Mouse (Mus musculus): ENCODE results near the gene Efna4.

The Efna4 gene

GRCm38 (mm10) chr3:89322514-89323165 is 15.2 kb downstream of the Efna4 start, which contains the start of gene Efna3:
TSS of gene Efna3 (minus strand) at chr3:89322965.
- no peak for TF ChIP-seq GATA4 (IDR thresholded peaks at IDR 0.05; ENCODE audit: insufficient replicate concordance, low read length)

DNA sequence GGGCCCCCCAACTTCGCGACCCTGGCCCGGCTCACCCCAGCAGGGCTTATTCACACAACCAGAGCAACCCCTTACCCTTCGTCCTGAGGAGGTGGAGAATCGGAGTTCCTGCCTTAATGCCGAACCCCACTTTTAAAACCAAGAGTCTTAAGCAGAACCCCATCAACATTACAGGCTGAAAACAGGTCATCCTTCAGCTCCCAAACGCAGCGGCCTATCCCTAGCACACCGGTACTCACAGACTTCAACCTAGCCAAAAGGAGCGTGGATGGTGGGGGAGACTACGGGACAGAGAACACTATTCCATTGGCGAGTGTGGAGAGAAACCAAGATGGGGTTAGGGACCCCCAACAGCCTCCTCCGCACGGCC is 15.7 kb downstream of the Efna4 start:
- TF ChIP-seq GATA4 (IDR thresholded peaks at IDR 0.05; ENCODE audit: insufficient replicate concordance, low read length): no peak

- TF ChIP-seq GATA4 (IDR thresholded peaks at IDR 0.05; ENCODE audit: insufficient replicate concordance, low read length): no peak
Measured at GRCm38 (mm10) chr3:89321183-89322130, 16.4 kb downstream of the Efna4 start.

GRCm38 (mm10) chr3:89320581-89321182 is 17.1 kb downstream of the Efna4 start:
- TF ChIP-seq GATA4 (IDR thresholded peaks at IDR 0.05; ENCODE audit: insufficient replicate concordance, low read length): no peak

GRCm38 (mm10) chr3:89319591-89320350 is 18.1 kb downstream of the Efna4 start:
- TF ChIP-seq GATA4 (IDR thresholded peaks at IDR 0.05; ENCODE audit: insufficient replicate concordance, low read length): no peak

- no peak for TF ChIP-seq GATA4 (IDR thresholded peaks at IDR 0.05; ENCODE audit: insufficient replicate concordance, low read length)
Measured at GRCm38 (mm10) chr3:89318971-89319590, 18.7 kb downstream of the Efna4 start.

- TF ChIP-seq GATA4 (IDR thresholded peaks at IDR 0.05; ENCODE audit: insufficient replicate concordance, low read length): no peak
Measured at GRCm38 (mm10) chr3:89318316-89318715, 19.5 kb downstream of the Efna4 start.

DNA sequence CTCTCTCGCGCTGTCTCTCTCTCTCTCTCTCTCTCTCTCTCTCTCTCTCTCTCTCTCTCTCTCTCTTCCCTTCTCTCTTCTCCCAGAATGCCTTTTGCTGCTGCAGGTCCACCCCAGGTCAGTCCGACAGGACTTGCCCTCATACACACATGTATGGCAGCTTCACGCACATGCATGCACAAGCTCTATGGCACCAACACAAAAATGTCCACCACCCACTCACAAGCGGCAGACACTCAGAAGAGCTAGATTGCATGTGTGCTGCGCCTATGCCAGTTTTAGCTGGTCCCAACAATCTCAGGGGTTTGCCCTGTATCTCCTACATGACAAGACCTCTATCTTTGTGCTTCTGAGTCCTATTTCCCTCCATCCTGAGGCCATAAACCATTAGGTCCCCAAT is 20.6 kb downstream of the Efna4 start:
- no peak for TF ChIP-seq GATA4 (IDR thresholded peaks at IDR 0.05; ENCODE audit: insufficient replicate concordance, low read length)

GRCm38 (mm10) chr3:89316833-89317232 is 21.0 kb downstream of the Efna4 start:
- TF ChIP-seq GATA4 (IDR thresholded peaks at IDR 0.05; ENCODE audit: insufficient replicate concordance, low read length): no peak

GRCm38 (mm10) chr3:89315930-89316831 is 21.6 kb downstream of the Efna4 start:
- no peak for TF ChIP-seq GATA4 (IDR thresholded peaks at IDR 0.05; ENCODE audit: insufficient replicate concordance, low read length)

- TF ChIP-seq GATA4 (IDR thresholded peaks at IDR 0.05; ENCODE audit: insufficient replicate concordance, low read length): no peak
Measured at GRCm38 (mm10) chr3:89315195-89315929, 22.5 kb downstream of the Efna4 start.

DNA sequence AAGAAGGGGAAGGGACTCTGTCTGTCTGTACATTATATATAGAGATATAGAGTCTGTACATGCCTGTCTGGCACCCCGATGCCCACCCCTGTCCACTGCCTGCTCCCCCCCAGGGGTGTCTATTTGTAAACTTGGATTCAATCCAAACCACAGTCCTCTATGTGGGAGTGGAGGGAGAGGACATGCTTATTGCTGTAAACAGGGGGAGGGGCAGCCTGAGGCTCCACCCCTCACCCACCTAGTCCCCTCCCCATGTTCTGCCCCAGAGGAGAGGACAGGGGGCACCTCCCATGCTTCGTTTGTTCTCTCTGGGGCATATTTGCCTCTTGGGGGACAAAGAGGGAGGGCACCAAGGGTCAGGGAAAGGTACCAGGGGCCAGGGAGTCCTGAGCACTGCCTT is 23.0 kb downstream of the Efna4 start:
- no peak for TF ChIP-seq GATA4 (IDR thresholded peaks at IDR 0.05; ENCODE audit: insufficient replicate concordance, low read length)

DNA sequence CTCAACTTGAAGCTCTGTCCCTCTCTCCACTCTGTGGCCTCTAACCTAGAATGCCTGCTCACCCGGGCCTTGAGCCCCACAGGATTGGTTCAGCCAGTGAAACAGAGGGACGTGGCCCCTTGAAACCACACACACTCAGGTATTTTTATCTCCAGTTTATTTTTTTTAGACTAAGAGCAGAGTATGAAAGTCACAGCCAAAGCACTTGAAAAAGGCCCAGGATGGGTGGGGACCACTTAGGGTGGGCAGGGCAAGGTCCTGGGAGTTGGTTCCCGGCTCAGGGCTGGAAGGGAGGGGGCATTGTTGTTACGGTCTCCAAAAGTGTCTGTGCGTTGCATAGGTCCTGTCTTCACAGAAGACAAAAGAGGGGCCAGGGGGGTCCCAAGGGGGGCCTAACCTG is 23.5 kb downstream of the Efna4 start:
- no peak for TF ChIP-seq GATA4 (IDR thresholded peaks at IDR 0.05; ENCODE audit: insufficient replicate concordance, low read length)
